Mouse (Mus musculus): ENCODE results near the gene Osbp. TPM values are rescaled to one million over a fixed set of nuclear protein-coding genes. Genes with fewer than 3 reads are reported as not detected.
"Not testable (repeated sequence)": the region's sequence is repeated elsewhere in the genome, so short reads cannot be mapped to it uniquely, and the experiment has no call there.

Gene Osbp
- polyA plus RNA-seq, 1 experiment, result 3.0 TPM

DNA sequence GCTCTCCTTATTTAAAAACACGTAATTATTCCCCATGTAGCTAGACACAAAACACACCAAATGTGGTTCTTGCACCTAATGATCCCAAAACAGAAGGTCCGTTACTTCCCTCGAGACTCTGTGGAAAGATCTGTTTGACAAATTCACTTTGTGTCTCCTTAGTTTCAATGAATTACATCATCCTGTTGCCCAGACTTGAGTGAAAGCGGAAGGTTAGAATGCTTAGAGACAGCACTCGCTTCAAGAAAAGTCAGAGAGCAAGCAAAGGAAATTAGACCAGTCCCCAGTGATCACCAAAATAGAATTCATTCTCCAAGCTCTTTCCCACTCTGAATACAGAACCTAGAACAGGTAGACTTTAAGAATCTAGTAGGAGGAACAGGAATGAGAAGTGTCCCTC, 8.3 kb upstream of the Osbp start:
- no peak overlapping the region for H3K4me3 ChIP-seq (replicated peaks)
- peaks cover 4% of the 10 kb centered on the region for H3K27me3 ChIP-seq (replicated peaks)
- H3K9me3 ChIP-seq, result no peaks in the 10 kb centered on the region
- no peak for TF ChIP-seq GATA1 (IDR thresholded peaks at IDR 0.05; ENCODE audit: borderline replicate concordance, low read length)
- TF ChIP-seq FLI1 (IDR thresholded peaks at IDR 0.05; ENCODE audit: low read length), result no peak
- H3K4me1 ChIP-seq, result peaks cover 12% of the 10 kb centered on the region
- no peaks in the 10 kb centered on the region for H3K36me3 ChIP-seq (replicated peaks; ENCODE audit: low read length)

DNA sequence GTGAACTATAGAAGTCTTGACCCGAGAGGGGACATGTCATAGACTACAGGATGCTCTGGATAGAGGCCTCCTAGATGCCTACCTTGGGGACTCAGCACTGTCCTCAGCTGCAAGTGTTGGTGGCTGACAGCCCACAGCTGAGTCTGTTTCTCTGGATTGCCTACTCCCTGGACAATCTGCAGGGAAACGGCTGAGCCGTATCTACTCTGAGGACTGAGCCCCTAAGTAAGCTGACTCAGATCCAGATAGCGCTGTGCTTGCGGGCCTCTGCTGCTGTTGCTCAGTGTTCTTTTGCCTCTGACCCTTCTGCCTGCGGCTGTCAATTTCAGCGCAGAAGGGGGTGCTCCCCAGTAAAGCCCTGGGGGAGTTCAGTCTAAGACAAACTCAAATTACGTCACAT, 7.9 kb upstream of the Osbp start:
- no peak overlapping the region for H3K4me3 ChIP-seq (replicated peaks)
- TF ChIP-seq GATA1 (IDR thresholded peaks at IDR 0.05; ENCODE audit: borderline replicate concordance, low read length) (no peak), FLI1 (IDR thresholded peaks at IDR 0.05; ENCODE audit: low read length) (no peak)
- H3K4me1 ChIP-seq, result peaks cover 17% of the 10 kb centered on the region
- peaks cover 4% of the 10 kb centered on the region for H3K27me3 ChIP-seq (replicated peaks)
- no peaks in the 10 kb centered on the region for H3K36me3 ChIP-seq (replicated peaks; ENCODE audit: low read length)
- no peaks in the 10 kb centered on the region for H3K9me3 ChIP-seq

DNA sequence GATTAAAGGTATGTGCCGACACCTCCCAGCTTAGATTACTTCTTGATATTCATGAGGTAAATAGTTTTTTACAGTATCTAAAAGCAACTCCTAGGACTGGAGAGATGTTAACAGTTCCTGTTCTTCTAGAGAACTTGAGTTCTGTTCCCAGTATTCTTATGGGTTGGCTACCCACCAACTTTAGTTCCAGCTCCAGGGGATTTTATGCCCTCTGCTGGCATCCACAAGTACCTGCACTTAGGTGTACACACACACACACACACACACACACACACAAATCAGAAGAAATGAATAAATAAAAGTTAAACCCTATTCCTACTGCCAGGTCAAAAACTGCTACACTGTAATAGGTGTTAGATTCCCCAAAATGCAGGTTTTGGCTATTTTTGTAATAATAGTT, 1.5 kb upstream of the Osbp start:
- Histone ChIP-seq H3K36me3 (replicated peaks; ENCODE audit: low read length) (peaks cover 15% of the 10 kb centered on the region), H3K4me1 (peaks cover 48% of the 10 kb centered on the region), H3K9me3 (no peaks in the 10 kb centered on the region), H3K4me3 (replicated peaks) (peak overlapping the region; percentile 96), H3K27me3 (replicated peaks) (peaks cover 4% of the 10 kb centered on the region)
- TF ChIP-seq FLI1 (IDR thresholded peaks at IDR 0.05; ENCODE audit: low read length) (no peak), GATA1 (IDR thresholded peaks at IDR 0.05; ENCODE audit: borderline replicate concordance, low read length) (no peak)

DNA sequence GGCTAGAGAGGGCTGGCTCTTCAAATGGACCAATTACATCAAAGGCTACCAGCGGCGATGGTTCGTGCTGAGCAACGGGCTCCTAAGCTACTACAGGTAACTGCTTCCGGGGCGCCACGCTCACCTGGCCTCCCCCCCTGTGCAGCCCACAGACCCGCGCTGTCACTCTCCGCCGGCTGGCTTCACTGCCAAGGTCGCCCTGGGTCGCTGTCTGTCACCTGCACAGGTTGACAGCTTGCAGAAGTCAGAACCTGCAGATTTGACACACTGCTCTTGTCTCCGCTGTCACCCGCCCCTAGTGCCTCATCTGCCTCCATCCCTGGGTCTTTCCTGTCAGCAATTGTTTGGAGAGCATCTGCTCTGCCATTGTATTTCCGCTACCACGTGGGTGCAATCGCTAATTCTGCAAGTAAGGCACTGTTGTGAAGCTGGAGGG, 478 bp downstream of the Osbp start:
- H3K36me3 ChIP-seq (replicated peaks; ENCODE audit: low read length), result peaks cover 28% of the 10 kb centered on the region
- TF ChIP-seq FLI1 (IDR thresholded peaks at IDR 0.05; ENCODE audit: low read length) (no peak), GATA1 (IDR thresholded peaks at IDR 0.05; ENCODE audit: borderline replicate concordance, low read length) (no peak)
- peaks cover 2% of the 10 kb centered on the region for H3K27me3 ChIP-seq (replicated peaks)
- H3K4me3 ChIP-seq (replicated peaks), result peak overlapping the region; percentile 96
- H3K4me1 ChIP-seq, result peaks cover 57% of the 10 kb centered on the region
- H3K9me3 ChIP-seq, result no peaks in the 10 kb centered on the region

DNA sequence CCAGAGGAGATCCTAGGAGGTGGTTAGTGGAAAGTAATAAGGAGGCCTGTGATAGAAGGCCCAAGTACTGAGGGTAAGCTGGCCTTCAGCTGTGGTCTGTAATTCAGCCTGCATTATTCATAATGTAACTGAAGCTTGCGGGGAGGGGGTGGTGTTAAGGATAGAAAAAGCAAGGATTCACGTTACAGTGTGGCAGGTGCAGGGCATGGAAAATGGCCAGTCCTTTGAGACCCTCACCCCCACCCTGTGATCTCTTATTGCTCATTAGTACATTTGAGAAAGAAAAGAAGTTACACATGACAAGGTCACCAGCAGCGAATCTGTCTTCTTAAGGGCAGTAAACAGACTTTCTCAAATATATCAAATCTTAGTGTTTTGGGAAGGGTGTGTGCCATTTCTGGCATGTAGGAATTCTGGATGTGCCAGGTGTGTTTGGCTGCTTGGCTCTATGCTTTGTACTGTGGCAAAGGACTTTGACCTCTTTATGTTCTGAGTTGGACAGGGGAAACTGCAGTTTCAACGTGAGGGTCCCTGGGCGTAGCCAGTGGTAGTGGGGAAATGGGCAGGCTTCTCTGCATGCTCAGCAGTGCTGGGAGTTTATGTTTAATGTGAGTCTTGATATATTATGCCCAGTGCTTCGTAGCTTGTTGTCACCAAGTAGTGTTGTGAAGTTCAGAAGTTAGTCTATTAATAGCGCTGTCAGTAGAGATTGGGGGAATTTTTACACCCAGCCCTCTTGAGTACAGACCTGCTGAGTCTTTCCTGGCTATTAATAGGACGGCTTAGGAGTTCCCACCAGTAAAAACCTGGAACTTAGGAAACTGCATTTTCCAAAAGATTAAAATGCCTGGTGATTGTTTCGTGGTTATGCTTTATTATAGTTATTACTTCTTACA, 3.7 kb downstream of the Osbp start:
- Histone ChIP-seq H3K4me3 (replicated peaks) (peak overlapping the region; percentile 53), H3K36me3 (replicated peaks; ENCODE audit: low read length) (peaks cover 60% of the 10 kb centered on the region), H3K27me3 (replicated peaks) (no peaks in the 10 kb centered on the region), H3K4me1 (peaks cover 56% of the 10 kb centered on the region), H3K9me3 (no peaks in the 10 kb centered on the region)
- TF ChIP-seq GATA1 (IDR thresholded peaks at IDR 0.05; ENCODE audit: borderline replicate concordance, low read length) (no peak), FLI1 (IDR thresholded peaks at IDR 0.05; ENCODE audit: low read length) (no peak)

DNA sequence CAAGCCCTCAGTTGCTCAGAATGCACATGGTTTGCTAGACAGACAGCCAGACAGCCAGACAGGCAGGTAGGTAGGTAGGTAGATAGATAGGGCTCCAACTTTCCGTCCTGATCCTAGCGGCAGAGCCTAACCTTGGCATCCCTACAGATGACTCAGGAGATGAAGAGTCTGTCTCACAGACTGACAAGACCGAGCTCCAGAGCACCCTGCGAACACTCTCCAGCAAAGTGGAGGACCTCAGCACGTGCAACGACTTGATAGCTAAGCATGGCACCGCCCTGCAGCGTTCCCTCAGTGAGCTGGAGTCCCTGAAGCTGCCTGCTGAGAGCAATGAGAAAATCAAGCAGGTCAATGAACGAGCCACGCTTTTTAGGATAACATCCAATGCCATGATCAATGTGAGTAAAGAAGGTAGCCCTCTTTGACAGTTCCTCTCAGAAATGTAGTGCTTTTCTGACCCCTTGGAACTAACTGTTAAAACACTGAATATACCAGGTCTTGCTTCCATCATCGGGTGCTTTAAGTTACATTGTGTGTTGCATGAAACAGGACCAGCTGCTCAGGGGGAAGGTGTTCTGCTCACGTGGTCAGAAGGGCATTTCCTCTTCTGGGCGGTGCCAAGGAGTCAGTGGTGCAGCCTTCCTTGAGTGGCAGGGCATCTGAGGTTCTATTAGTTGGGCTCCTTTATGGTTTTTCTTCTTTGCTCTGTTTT, 7.9 kb downstream of the Osbp start:
- no peak overlapping the region for H3K4me3 ChIP-seq (replicated peaks)
- peaks cover 55% of the 10 kb centered on the region for H3K4me1 ChIP-seq
- H3K27me3 ChIP-seq (replicated peaks), result no peaks in the 10 kb centered on the region
- no peak for TF ChIP-seq FLI1 (IDR thresholded peaks at IDR 0.05; ENCODE audit: low read length)
- no peak for TF ChIP-seq GATA1 (IDR thresholded peaks at IDR 0.05; ENCODE audit: borderline replicate concordance, low read length)
- no peaks in the 10 kb centered on the region for H3K9me3 ChIP-seq
- peaks cover 94% of the 10 kb centered on the region for H3K36me3 ChIP-seq (replicated peaks; ENCODE audit: low read length)

DNA sequence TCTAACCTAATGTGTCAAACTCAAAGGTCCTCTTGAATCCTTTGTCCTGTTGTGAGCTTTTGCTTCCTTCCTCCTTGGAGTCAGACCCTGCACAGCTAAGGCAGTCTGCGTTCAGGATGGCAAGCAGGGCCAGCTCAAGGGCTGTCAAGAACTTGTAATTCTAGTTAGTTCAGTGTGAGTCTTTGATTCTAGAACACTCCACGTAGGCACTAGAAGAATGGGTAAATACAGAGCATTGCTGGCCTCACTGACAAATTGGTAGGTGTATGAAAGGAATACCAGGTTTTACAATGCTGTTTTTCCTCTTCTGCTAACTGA, 8.4 kb downstream of the Osbp start:
- Histone ChIP-seq H3K9me3 (no peaks in the 10 kb centered on the region), H3K4me1 (peaks cover 50% of the 10 kb centered on the region), H3K27me3 (replicated peaks) (no peaks in the 10 kb centered on the region), H3K4me3 (replicated peaks) (no peak overlapping the region), H3K36me3 (replicated peaks; ENCODE audit: low read length) (peaks cover 94% of the 10 kb centered on the region)
- no peak for TF ChIP-seq FLI1 (IDR thresholded peaks at IDR 0.05; ENCODE audit: low read length)
- TF ChIP-seq GATA1 (IDR thresholded peaks at IDR 0.05; ENCODE audit: borderline replicate concordance, low read length), result no peak

DNA sequence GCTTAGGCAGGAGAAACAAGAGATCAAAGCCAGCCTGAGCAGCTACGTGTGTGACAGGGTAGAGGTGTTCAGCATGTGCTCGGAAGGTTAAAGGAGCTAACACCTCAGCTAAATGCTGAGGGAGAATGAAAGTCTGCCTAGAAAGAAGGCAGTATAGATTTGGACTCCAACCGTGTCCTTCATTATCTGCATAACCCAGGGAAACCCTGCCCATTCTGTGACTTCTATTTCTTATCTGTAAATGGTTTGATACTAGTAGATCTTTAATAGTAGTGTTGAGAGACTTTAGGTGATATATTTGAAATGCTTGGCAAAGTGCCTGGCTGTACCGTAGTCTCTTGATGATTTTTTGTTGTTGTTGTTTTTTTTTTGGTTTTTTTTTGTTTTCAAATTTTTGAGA, 9.9 kb downstream of the Osbp start:
- H3K27me3 ChIP-seq (replicated peaks), result no peaks in the 10 kb centered on the region
- peaks cover 100% of the 10 kb centered on the region for H3K36me3 ChIP-seq (replicated peaks; ENCODE audit: low read length)
- H3K4me3 ChIP-seq (replicated peaks), result no peak overlapping the region
- peaks cover 37% of the 10 kb centered on the region for H3K4me1 ChIP-seq
- no peaks in the 10 kb centered on the region for H3K9me3 ChIP-seq
- TF ChIP-seq FLI1 (IDR thresholded peaks at IDR 0.05; ENCODE audit: low read length) (no peak), GATA1 (IDR thresholded peaks at IDR 0.05; ENCODE audit: borderline replicate concordance, low read length) (no peak)

DNA sequence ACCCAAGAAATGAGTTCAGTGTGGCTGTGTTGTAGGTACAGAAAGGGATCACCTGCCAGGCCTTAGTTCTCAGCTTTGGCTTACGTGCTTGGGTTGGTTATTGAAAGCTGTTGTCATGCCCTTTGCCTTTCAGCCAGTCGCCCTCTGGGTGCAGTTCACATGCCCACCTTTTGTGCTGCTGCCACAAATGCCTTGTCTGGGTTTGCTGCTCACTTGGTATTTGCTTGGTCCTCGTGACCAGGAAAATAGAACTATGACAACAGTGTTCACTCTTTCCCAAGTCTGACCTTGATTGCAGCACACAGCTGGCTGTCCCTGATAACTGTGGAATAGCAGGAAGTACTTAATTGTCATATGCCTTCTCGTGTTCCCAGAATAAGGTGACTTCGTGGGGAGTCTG, 11.6 kb downstream of the Osbp start:
- no peaks in the 10 kb centered on the region for H3K27me3 ChIP-seq (replicated peaks)
- peaks cover 99% of the 10 kb centered on the region for H3K36me3 ChIP-seq (replicated peaks; ENCODE audit: low read length)
- peaks cover 36% of the 10 kb centered on the region for H3K4me1 ChIP-seq
- no peak overlapping the region for H3K4me3 ChIP-seq (replicated peaks)
- H3K9me3 ChIP-seq, result no peaks in the 10 kb centered on the region
- TF ChIP-seq FLI1 (IDR thresholded peaks at IDR 0.05; ENCODE audit: low read length), result no peak
- TF ChIP-seq GATA1 (IDR thresholded peaks at IDR 0.05; ENCODE audit: borderline replicate concordance, low read length), result no peak

DNA sequence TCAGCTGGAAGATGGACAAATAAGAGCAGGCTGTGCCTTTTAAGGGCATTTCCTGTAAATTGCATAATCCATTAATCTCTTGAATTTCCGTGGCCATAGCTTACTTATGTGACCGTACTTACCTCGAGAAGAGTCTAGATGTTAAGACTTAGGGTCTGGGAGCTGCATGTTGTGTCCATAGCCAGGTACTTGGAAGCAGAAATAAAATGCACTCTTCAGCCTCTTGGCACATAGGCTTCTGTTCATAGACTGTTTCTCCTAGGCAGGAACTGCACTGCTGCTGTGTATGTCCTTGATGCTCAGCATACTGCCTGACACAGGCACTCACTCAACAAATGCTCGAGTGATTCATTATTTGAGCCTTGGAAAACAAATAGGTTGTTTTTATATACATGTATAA, 14.7 kb downstream of the Osbp start:
- Histone ChIP-seq H3K4me3 (replicated peaks) (no peak overlapping the region), H3K9me3 (no peaks in the 10 kb centered on the region), H3K27me3 (replicated peaks) (no peaks in the 10 kb centered on the region), H3K4me1 (peaks cover 22% of the 10 kb centered on the region), H3K36me3 (replicated peaks; ENCODE audit: low read length) (peaks cover 97% of the 10 kb centered on the region)
- no peak for TF ChIP-seq GATA1 (IDR thresholded peaks at IDR 0.05; ENCODE audit: borderline replicate concordance, low read length)
- TF ChIP-seq FLI1 (IDR thresholded peaks at IDR 0.05; ENCODE audit: low read length), result no peak

DNA sequence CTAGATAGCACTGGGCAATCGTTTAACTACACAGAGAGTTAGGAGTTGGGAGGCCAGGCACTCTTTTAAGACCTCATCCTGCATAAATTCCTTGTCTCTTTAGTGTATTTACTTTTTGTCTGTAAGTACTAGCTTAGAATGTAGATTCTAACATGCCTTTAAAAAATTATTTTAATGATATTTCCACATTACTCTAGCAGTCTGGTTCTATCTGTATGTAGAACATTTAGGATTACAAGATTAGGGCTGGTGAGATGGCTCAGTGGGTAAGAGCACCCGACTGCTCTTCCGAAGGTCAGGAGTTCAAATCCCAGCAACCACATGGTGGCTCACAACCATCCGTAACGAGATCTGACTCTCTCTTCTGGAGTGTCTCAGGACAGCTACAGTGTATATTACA, 18.9 kb downstream of the Osbp start:
- not testable (repeated sequence) for H3K9me3 ChIP-seq; H3K4me1 ChIP-seq; H3K4me3 ChIP-seq (replicated peaks); H3K27me3 ChIP-seq (replicated peaks)
- H3K36me3 ChIP-seq (replicated peaks; ENCODE audit: low read length), result peaks cover 96% of the 10 kb centered on the region

Measured in megakaryocyte, embryonic 14.5 days (primary cell).